Mouse (Mus musculus): ENCODE measurements around the gene Rae1. TPM values are rescaled to one million over a fixed set of nuclear protein-coding genes. Genes with fewer than 3 reads are reported as not detected.
A peak's percentile ranks its signal among the peaks of the same experiment; 100 is the strongest.

Gene Rae1
- polyA plus RNA-seq, 1 experiment, result 119 TPM

DNA sequence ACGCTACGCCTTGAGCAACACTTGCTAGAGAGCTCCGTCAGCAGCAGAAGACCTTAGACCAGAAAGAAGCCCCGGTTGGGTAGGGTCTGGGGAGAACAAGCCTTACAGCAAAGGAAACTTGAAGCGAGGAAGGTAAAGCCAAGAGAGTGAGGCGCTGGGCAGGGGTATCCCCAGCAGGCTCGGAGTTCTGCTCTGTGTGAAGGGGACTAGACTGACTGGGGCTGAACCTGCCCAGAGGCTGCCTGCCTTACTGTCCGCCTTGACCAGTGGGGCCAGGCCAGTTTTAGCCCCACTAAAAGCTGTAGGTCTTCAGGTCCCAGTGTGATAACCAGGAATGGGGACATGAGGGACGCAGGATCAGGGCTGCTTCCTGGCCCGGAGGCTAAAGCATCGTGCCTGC, 20.5 kb downstream of the Rae1 start, which contains the start of gene Rbm38:
TSS of gene Rbm38 (plus strand) at position 69 of the 400 bp plus-strand sequence.
- TF ChIP-seq POLR2A (IDR thresholded peaks at IDR 0.05; ENCODE audit: borderline replicate concordance, extremely low read depth, insufficient read depth, insufficient read length, poor library complexity, severe bottlenecking) (no peak), CTCF (IDR thresholded peaks at IDR 0.05; ENCODE audit: borderline replicate concordance, extremely low read depth, insufficient read depth, insufficient read length) (no peak)
- DNase-seq (ENCODE audit: low read depth), result no peak

DNA sequence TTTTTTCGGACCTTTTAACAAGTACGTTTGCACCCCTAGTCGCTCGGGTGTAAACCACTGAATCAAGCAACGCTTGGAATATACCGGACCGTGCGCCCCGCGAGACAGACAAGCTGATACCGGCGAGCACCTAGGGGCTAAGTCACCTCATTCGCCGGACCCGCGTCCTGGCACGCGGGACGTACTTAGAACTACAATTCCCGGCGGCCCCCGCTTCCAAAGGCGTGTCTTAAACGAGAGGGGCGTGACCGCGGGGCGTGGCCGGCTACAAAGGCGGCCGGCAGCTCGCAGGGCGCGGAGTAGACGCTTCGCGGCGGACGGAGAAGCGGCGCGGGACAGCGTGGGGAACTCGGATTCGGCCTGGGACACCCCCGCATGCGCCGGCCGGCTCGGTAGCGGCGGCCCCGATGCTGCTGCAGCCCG, 21.7 kb downstream of the Rae1 start:
- DNase-seq (ENCODE audit: low read depth), result peak; percentile 97
- peak; percentile 97 for TF ChIP-seq POLR2A (IDR thresholded peaks at IDR 0.05; ENCODE audit: borderline replicate concordance, extremely low read depth, insufficient read depth, insufficient read length, poor library complexity, severe bottlenecking)
- no peak for TF ChIP-seq CTCF (IDR thresholded peaks at IDR 0.05; ENCODE audit: borderline replicate concordance, extremely low read depth, insufficient read depth, insufficient read length)

- DNase-seq (ENCODE audit: low read depth), result peak; percentile 76
Measured at GRCm38 (mm10) chr2:173022056-173022681, 22.3 kb downstream of the Rae1 start.

GRCm38 (mm10) chr2:173022813-173023212, 22.9 kb downstream of the Rae1 start:
- no peak for TF ChIP-seq POLR2A (IDR thresholded peaks at IDR 0.05; ENCODE audit: borderline replicate concordance, extremely low read depth, insufficient read depth, insufficient read length, poor library complexity, severe bottlenecking)
- TF ChIP-seq CTCF (IDR thresholded peaks at IDR 0.05; ENCODE audit: borderline replicate concordance, extremely low read depth, insufficient read depth, insufficient read length), result no peak

More at GRCm38 (mm10) chr2:173022056-173022681, 22.3 kb downstream of the Rae1 start:
- TF ChIP-seq CTCF (IDR thresholded peaks at IDR 0.05; ENCODE audit: borderline replicate concordance, extremely low read depth, insufficient read depth, insufficient read length), result no peak
- TF ChIP-seq POLR2A (IDR thresholded peaks at IDR 0.05; ENCODE audit: borderline replicate concordance, extremely low read depth, insufficient read depth, insufficient read length, poor library complexity, severe bottlenecking), result no peak

DNA sequence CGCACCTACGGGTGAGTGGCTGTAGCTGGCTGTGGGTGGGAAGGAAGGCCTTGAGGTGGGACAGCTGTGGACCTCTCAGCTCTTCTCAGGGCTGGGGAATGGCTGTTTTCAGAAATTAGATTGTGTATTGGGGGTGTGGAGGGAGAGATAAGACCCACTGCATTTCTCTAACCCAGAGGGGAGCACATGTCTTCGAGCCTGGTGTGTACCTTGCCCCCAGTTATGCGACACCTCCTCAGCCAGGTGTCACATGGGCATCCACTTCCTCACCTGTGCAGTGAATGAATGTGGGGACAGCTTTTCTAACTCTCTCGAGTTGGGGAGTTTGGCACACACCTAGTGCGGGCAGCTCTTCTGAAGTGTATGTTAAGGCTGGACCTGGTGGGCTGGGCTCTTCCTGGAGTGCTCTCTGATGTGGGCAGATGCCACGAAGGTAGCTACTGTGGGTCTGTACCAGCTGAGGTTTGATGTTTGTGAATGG, 23.5 kb downstream of the Rae1 start:
- TF ChIP-seq CTCF (IDR thresholded peaks at IDR 0.05; ENCODE audit: borderline replicate concordance, extremely low read depth, insufficient read depth, insufficient read length) (no peak), POLR2A (IDR thresholded peaks at IDR 0.05; ENCODE audit: borderline replicate concordance, extremely low read depth, insufficient read depth, insufficient read length, poor library complexity, severe bottlenecking) (no peak)
- DNase-seq (ENCODE audit: low read depth), result no peak

More at GRCm38 (mm10) chr2:173022813-173023212, 22.9 kb downstream of the Rae1 start:
- no peak for DNase-seq (ENCODE audit: low read depth)

DNA sequence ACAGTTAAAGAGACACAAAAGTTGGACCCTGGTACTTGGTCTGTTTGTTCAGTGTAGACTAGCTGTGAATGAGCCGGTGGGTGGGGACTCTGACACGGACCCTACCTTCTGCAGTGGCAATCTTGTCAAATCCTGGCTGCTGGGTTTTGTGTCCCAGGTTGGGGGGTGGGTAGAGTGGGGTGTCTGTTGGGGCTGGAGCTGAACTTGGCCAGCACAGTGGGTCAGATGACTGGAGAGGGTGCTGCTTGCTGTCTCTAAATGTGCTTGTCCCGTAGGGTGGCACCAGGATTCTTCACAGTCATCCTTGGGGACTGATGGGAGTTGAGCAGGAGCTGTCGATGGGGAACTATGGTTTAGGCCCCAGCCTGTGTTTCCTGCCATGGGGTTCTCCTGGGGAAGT, 24.0 kb downstream of the Rae1 start:
- TF ChIP-seq CTCF (IDR thresholded peaks at IDR 0.05; ENCODE audit: borderline replicate concordance, extremely low read depth, insufficient read depth, insufficient read length), result no peak
- no peak for TF ChIP-seq POLR2A (IDR thresholded peaks at IDR 0.05; ENCODE audit: borderline replicate concordance, extremely low read depth, insufficient read depth, insufficient read length, poor library complexity, severe bottlenecking)
- no peak for DNase-seq (ENCODE audit: low read depth)

GRCm38 (mm10) chr2:173024392-173024791, 24.5 kb downstream of the Rae1 start:
- TF ChIP-seq POLR2A (IDR thresholded peaks at IDR 0.05; ENCODE audit: borderline replicate concordance, extremely low read depth, insufficient read depth, insufficient read length, poor library complexity, severe bottlenecking) (no peak), CTCF (IDR thresholded peaks at IDR 0.05; ENCODE audit: borderline replicate concordance, extremely low read depth, insufficient read depth, insufficient read length) (no peak)
- no peak for DNase-seq (ENCODE audit: low read depth)

- DNase-seq (ENCODE audit: low read depth), result peak; percentile 62
- no peak for TF ChIP-seq POLR2A (IDR thresholded peaks at IDR 0.05; ENCODE audit: borderline replicate concordance, extremely low read depth, insufficient read depth, insufficient read length, poor library complexity, severe bottlenecking)
- TF ChIP-seq CTCF (IDR thresholded peaks at IDR 0.05; ENCODE audit: borderline replicate concordance, extremely low read depth, insufficient read depth, insufficient read length), result no peak
Measured at GRCm38 (mm10) chr2:173024938-173025337, 25.0 kb downstream of the Rae1 start.

GRCm38 (mm10) chr2:173026286-173026685, 26.4 kb downstream of the Rae1 start:
- no peak for TF ChIP-seq POLR2A (IDR thresholded peaks at IDR 0.05; ENCODE audit: borderline replicate concordance, extremely low read depth, insufficient read depth, insufficient read length, poor library complexity, severe bottlenecking)
- no peak for TF ChIP-seq CTCF (IDR thresholded peaks at IDR 0.05; ENCODE audit: borderline replicate concordance, extremely low read depth, insufficient read depth, insufficient read length)
- no peak for DNase-seq (ENCODE audit: low read depth)

GRCm38 (mm10) chr2:173026688-173027131, 26.8 kb downstream of the Rae1 start:
- DNase-seq (ENCODE audit: low read depth), result no peak
- TF ChIP-seq POLR2A (IDR thresholded peaks at IDR 0.05; ENCODE audit: borderline replicate concordance, extremely low read depth, insufficient read depth, insufficient read length, poor library complexity, severe bottlenecking), result no peak
- TF ChIP-seq CTCF (IDR thresholded peaks at IDR 0.05; ENCODE audit: borderline replicate concordance, extremely low read depth, insufficient read depth, insufficient read length), result no peak

DNA sequence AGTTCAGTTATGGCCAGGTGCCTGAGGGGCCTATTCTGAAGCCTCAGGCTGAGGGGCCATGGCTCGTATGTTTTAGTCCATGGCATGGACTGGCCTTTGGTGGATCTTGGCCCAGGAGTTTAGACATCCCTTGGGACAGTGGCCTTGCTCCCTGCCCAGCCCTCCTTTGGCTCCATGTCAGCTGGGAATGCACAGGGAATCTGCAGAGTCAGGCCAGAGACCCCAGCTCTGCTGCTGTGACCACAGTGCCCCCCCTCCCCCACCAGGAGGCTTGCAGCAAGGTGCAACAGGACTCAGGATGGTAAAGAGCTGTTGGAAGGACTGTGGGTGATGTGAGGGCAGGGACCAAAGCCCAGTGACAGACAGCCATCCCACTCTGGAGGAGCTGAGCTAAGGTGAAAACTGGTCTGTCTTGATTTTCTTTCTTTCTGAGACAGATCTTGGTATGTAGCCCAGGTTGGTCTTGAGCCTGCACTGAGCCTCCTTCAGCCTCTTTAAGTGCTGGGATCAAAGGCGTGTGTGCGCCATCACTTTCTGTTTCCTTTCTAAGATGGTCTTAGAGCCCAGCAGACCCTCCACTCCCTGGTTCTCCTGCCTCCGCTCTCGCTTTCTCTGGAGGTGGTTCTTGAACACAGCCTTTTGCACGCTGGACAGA, 27.4 kb downstream of the Rae1 start:
- TF ChIP-seq CTCF (IDR thresholded peaks at IDR 0.05; ENCODE audit: borderline replicate concordance, extremely low read depth, insufficient read depth, insufficient read length) (no peak), POLR2A (IDR thresholded peaks at IDR 0.05; ENCODE audit: borderline replicate concordance, extremely low read depth, insufficient read depth, insufficient read length, poor library complexity, severe bottlenecking) (no peak)
- DNase-seq (ENCODE audit: low read depth), result no peak

Measured in brain, embryonic 14.5 days (tissue).